Mouse (Mus musculus) WW6 (cell line): Measurements from ENCODE around the gene Tax1bp3.
A peak's percentile ranks its signal among the peaks of the same experiment; 100 is the strongest.

Source experiments
- DNase-seq: peaks from one replicate; pipeline ENCODE4 v3.0.0-alpha.2; 2013; ENCODE audit warnings: low read depth, low spot score

Tax1bp3 gene

GRCm38 (mm10) chr11:73175612-73176011, 1.3 kb upstream of the Tax1bp3 start:
- no peak for DNase-seq

- no peak for DNase-seq
Observed at GRCm38 (mm10) chr11:73176186-73176585, 697 bp upstream of the Tax1bp3 start.

- DNase-seq: no peak
Observed at GRCm38 (mm10) chr11:73177509-73177875, 609 bp downstream of the Tax1bp3 start.

- no peak for DNase-seq
Observed at GRCm38 (mm10) chr11:73177895-73178294, 1.0 kb downstream of the Tax1bp3 start.

GRCm38 (mm10) chr11:73185872-73186615, 9.2 kb downstream of the Tax1bp3 start:
- DNase-seq: no peak

- no peak for DNase-seq
Observed at GRCm38 (mm10) chr11:73187231-73187630, 10.3 kb downstream of the Tax1bp3 start.

- no peak for DNase-seq
Observed at GRCm38 (mm10) chr11:73193047-73193446, 16.2 kb downstream of the Tax1bp3 start.

GRCm38 (mm10) chr11:73194444-73194843, 17.6 kb downstream of the Tax1bp3 start:
- DNase-seq: no peak

- no peak for DNase-seq
Observed at GRCm38 (mm10) chr11:73198190-73198589, 21.3 kb downstream of the Tax1bp3 start.

- DNase-seq: peak; percentile 77
Observed at GRCm38 (mm10) chr11:73198603-73199229, 21.8 kb downstream of the Tax1bp3 start, which contains the start of gene Ctns. Gene Ctns (minus strand): TSS chr11:73199042.

- DNase-seq: peak; percentile 90
Observed at GRCm38 (mm10) chr11:73199230-73199712, 22.4 kb downstream of the Tax1bp3 start, which contains the start of gene Shpk. Gene Shpk (plus strand): TSS chr11:73199460.

- no peak for DNase-seq
Observed at GRCm38 (mm10) chr11:73199879-73200278, 23.0 kb downstream of the Tax1bp3 start.

GRCm38 (mm10) chr11:73201021-73201420, 24.1 kb downstream of the Tax1bp3 start:
- no peak for DNase-seq

- DNase-seq: no peak
Observed at GRCm38 (mm10) chr11:73201597-73201996, 24.7 kb downstream of the Tax1bp3 start.

- no peak for DNase-seq
Observed at GRCm38 (mm10) chr11:73203895-73204294, 27.0 kb downstream of the Tax1bp3 start.

GRCm38 (mm10) chr11:73205194-73205593, 28.3 kb downstream of the Tax1bp3 start:
- DNase-seq: no peak

GRCm38 (mm10) chr11:73207621-73208020, 30.7 kb downstream of the Tax1bp3 start:
- no peak for DNase-seq

GRCm38 (mm10) chr11:73213956-73214355, 37.1 kb downstream of the Tax1bp3 start:
- no peak for DNase-seq

GRCm38 (mm10) chr11:73219671-73220070, 42.8 kb downstream of the Tax1bp3 start:
- DNase-seq: no peak

- DNase-seq: no peak
Observed at GRCm38 (mm10) chr11:73220651-73221050, 43.8 kb downstream of the Tax1bp3 start.

- DNase-seq: no peak
Observed at GRCm38 (mm10) chr11:73222846-73223245, 46.0 kb downstream of the Tax1bp3 start.

- peak; percentile 33 for DNase-seq
Observed at GRCm38 (mm10) chr11:73223966-73224365, 47.1 kb downstream of the Tax1bp3 start.

GRCm38 (mm10) chr11:73225856-73226255, 49.0 kb downstream of the Tax1bp3 start:
- no peak for DNase-seq
